Mouse (Mus musculus): ENCODE results near the gene Dtx1. TPM values are rescaled to one million over a fixed set of nuclear protein-coding genes. Genes with fewer than 3 reads are reported as not detected.

Gene Dtx1
- polyA plus RNA-seq (2017; shearing (Covaris generic)), result 118 TPM

GRCm38 (mm10) chr5:120711827-120712226 lies at the start of gene Dtx1:
Gene Dtx1 (minus strand): TSS chr5:120711927.

GRCm38 (mm10) chr5:120749688-120750087 lies 38.0 kb upstream of the Dtx1 start, which contains the start of gene Oas2:
Gene Oas2 (minus strand): TSS chr5:120749853.

GRCm38 (mm10) chr5:120648569-120649373 lies 63.0 kb downstream of the Dtx1 start, which contains the start of gene Rasal1:
Gene Rasal1 (plus strand): TSS chr5:120648812.

GRCm38 (mm10) chr5:120634131-120634530 lies 77.6 kb downstream of the Dtx1 start, which contains the start of gene Cfap73:
Gene Cfap73 (minus strand): TSS chr5:120634235.

Other genes with a start within 250 kb of the Dtx1 start
- gene Sdsl, start 239.1 kb downstream of the Dtx1 start, polyA plus RNA-seq (2017; shearing (Covaris generic)), result not detected
- gene Sds, start 235.4 kb downstream of the Dtx1 start, polyA plus RNA-seq (2017; shearing (Covaris generic)), result not detected
- 20.0 TPM for gene Plbd2, start 208.3 kb downstream of the Dtx1 start, polyA plus RNA-seq (2017; shearing (Covaris generic))
- gene Slc8b1, start 200.8 kb downstream of the Dtx1 start, polyA plus RNA-seq (2017; shearing (Covaris generic)), result 8.4 TPM
- 13.6 TPM for gene Tpcn1, start 123.3 kb downstream of the Dtx1 start, polyA plus RNA-seq (2017; shearing (Covaris generic))
- gene Iqcd, start 122.9 kb downstream of the Dtx1 start, polyA plus RNA-seq (2017; shearing (Covaris generic)), result 0.90 TPM
- 4.0 TPM for gene Rita1, start 99.3 kb downstream of the Dtx1 start, polyA plus RNA-seq (2017; shearing (Covaris generic))
- gene Ddx54, start 99.2 kb downstream of the Dtx1 start, polyA plus RNA-seq (2017; shearing (Covaris generic)), result 87.2 TPM
- gene Cfap73, start 77.7 kb downstream of the Dtx1 start, polyA plus RNA-seq (2017; shearing (Covaris generic)), result not detected
- 8.6 TPM for gene Rasal1, start 63.1 kb downstream of the Dtx1 start, polyA plus RNA-seq (2017; shearing (Covaris generic))
- 3.9 TPM for gene Oas2, start 37.9 kb upstream of the Dtx1 start, polyA plus RNA-seq (2017; shearing (Covaris generic))
- gene Oas3, start 65.7 kb upstream of the Dtx1 start, polyA plus RNA-seq (2017; shearing (Covaris generic)), result 3.4 TPM
- not detected for gene Oas1e, start 83.6 kb upstream of the Dtx1 start, polyA plus RNA-seq (2017; shearing (Covaris generic))
- 5.8 TPM for gene Oas1c, start 100.6 kb upstream of the Dtx1 start, polyA plus RNA-seq (2017; shearing (Covaris generic))
- gene Oas1f, start 135.4 kb upstream of the Dtx1 start, polyA plus RNA-seq (2017; shearing (Covaris generic)), result not detected
- not detected for gene Oas1h, start 149.5 kb upstream of the Dtx1 start, polyA plus RNA-seq (2017; shearing (Covaris generic))
- not detected for gene Oas1g, start 175.7 kb upstream of the Dtx1 start, polyA plus RNA-seq (2017; shearing (Covaris generic))
- gene Oas1a, start 195.6 kb upstream of the Dtx1 start, polyA plus RNA-seq (2017; shearing (Covaris generic)), result 4.7 TPM
- not detected for gene Oas1d, start 202.6 kb upstream of the Dtx1 start, polyA plus RNA-seq (2017; shearing (Covaris generic))

Data from naive thymus-derived CD4-positive, alpha-beta T cell, adult 5 months (primary cell).